20 mouse cellular contexts compared by ENCODE assay signal in the genomic region with DNA sequence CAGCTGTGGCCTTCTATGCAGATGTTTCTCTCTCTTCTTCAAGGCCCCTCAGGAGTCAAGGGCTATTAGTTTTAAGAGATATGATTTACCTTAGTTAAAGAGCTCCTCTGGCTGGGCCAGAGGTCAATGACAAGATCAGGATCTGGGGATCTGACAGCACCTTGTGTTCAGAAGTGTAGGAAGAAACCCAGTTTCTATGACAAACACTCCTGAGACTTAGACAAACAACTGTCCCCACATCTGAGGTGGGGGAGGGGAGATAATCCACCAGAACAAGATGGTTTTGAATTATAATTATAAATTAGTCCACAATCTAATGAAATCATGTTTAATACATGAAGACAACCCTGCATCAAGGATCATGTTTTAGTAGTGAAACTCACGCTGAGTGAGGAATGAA. TPM values are rescaled to one million over a fixed set of nuclear protein-coding genes. Genes with fewer than 3 reads are reported as not detected.
DNase-seq lines count a peak whose midpoint lies in the region; ATAC-seq and TF ChIP-seq lines count a peak whose summit lies in the region.
"Had no signal": no experiment of that assay in that cellular context is flagged by ENCODE, and none has a peak within 500 bp of the region (broad histone marks: within the 10 kb centered on the region; RNA-seq: fewer than 3 reads in every experiment).

No protein-coding gene starts in this region.

- H3K36me3 ChIP-seq in CH12.LX (replicated peaks in 1 of 2; ENCODE audit: control insufficient read depth in 1 of 2, insufficient read depth in 1 of 2, low read length in 1 of 2) = peaks cover 10 to 11% of the 10 kb centered on the region in 2 experiments
- H3K36me3 ChIP-seq in forebrain, embryonic 16.5 days (ENCODE audit: control insufficient read depth, insufficient read depth) = no peaks in the 10 kb centered on the region

- in situ Hi-C loops in CH12.LX (cut with MboI; ENCODE audit: low pct_ligation_motif_present, low pct_unique_long_range_greater_than_20kb, low sequenced_read_pairs) = no loop called here

- peaks cover 12% of the 10 kb centered on the region for H3K9me3 ChIP-seq in CH12.LX (replicated peaks; ENCODE audit: low read length)
- H3K9me3 ChIP-seq in forebrain, embryonic 16.5 days (ENCODE audit: control insufficient read depth, low read length) = no peaks in the 10 kb centered on the region
- H3K9me3 ChIP-seq: G1E had no signal

- no peaks in the 10 kb centered on the region for H3K27me3 ChIP-seq in CH12.LX (replicated peaks)
- no peaks in the 10 kb centered on the region for H3K27me3 ChIP-seq in forebrain, embryonic 16.5 days (replicated peaks; ENCODE audit: control insufficient read depth, insufficient read depth, low read length)
- H3K27me3 ChIP-seq: Patski had no signal

- peaks cover 99% of the 10 kb centered on the region for H3K79me2 ChIP-seq in CH12.LX (replicated peaks; ENCODE audit: control insufficient read depth, extremely low read depth, insufficient read depth, poor library complexity, severe bottlenecking)

- no peak for TF ChIP-seq POLR2A in CH12.LX (IDR thresholded peaks at IDR 0.05; ENCODE audit: low read depth, low read length)

- H3K4me2 ChIP-seq in CH12.LX (ENCODE audit: insufficient read depth, low read depth, poor library complexity, severe bottlenecking) = peak overlapping the region; percentile 70
- no peak overlapping the region for H3K4me2 ChIP-seq in forebrain, embryonic 16.5 days (ENCODE audit: low read length)

- H3K9ac ChIP-seq in CH12.LX (ENCODE audit: insufficient read depth, low read depth) = peak overlapping the region; percentile 28
- H3K9ac ChIP-seq in forebrain, embryonic 16.5 days (replicated peaks; ENCODE audit: low read depth, low read length) = no peak overlapping the region

- no peak for TF ChIP-seq CTCF in CH12.LX (conservative IDR thresholded peaks at IDR 0.05 in 1 of 2, IDR thresholded peaks at IDR 0.05 in 1 of 2; ENCODE audit: low read depth in 2 of 2, low read length in 2 of 2)

- DNase-seq in A20 (ENCODE audit: low read depth, low spot score) (peak; percentile 39), CH12.LX (ENCODE audit: extremely low read depth) (no peak)
- no peak for DNase-seq in kidney, adult 11 months
- DNase-seq: adrenal gland, adult 2 months; adrenal gland, adult 8-10 months; adrenal gland, postnatal 10 days; adrenal gland, postnatal 14 days; adrenal gland, postnatal 25 days; adrenal gland, postnatal 36 days; B cell, adult 2 months; cerebellum, adult 11 months; cerebellum, adult 11-12 months; cerebellum, adult 18-20 months; cerebellum, adult 2 months; cerebellum, adult 8-10 months had no signal

- 32% methylated on average over 1 of the region's 1 CpGs for WGBS in forebrain, embryonic 16.5 days

- dilution Hi-C loops in CH12.LX (cut with MboI; ENCODE audit: extremely low pct_ligation_motif_present, extremely low pct_unique_long_range_greater_than_20kb, low sequenced_read_pairs) = no loop called here

- H3K4me1 ChIP-seq in CH12.LX (ENCODE audit: control insufficient read depth in 1 of 2, insufficient read depth in 2 of 2) = peaks cover 21 to 69% of the 10 kb centered on the region in 2 experiments
- H3K4me1 ChIP-seq in forebrain, embryonic 16.5 days (replicated peaks; ENCODE audit: control insufficient read depth, insufficient read depth, low read length) = no peaks in the 10 kb centered on the region

- ATAC-seq in forebrain, embryonic 16.5 days = no peak
- ATAC-seq: activated CD4-positive, CD25-positive, alpha-beta regulatory T cell, adult 4 months; CD4-positive, CD25-positive, alpha-beta regulatory T cell, adult 4 months; Patski had no signal

- no peak for TF ChIP-seq RAD21 in CH12.LX (IDR thresholded peaks at IDR 0.05; ENCODE audit: low read depth, low read length)

- peak overlapping the region; percentile 50; the same call in 1 of the 2 replicates for H3K27ac ChIP-seq in CH12.LX (ENCODE audit: insufficient read depth, low read depth)
- H3K27ac ChIP-seq in forebrain, embryonic 16.5 days (ENCODE audit: low read length) = no peak overlapping the region

- TF ChIP-seq EP300 in CH12.LX (IDR thresholded peaks at IDR 0.05; ENCODE audit: low read length) = no peak

- no peak overlapping the region for H3K4me3 ChIP-seq in CH12.LX (replicated peaks in 1 of 3; ENCODE audit: low read depth in 2 of 3, low read length in 2 of 3, poor library complexity in 1 of 3)
- no peak overlapping the region for H3K4me3 ChIP-seq in forebrain, embryonic 16.5 days (replicated peaks; ENCODE audit: low read length)

TF ChIP-seq in CH12.LX, 34 proteins besides CTCF, POLR2A, EP300 and RAD21:
- TF ChIP-seq HCFC1 (IDR thresholded peaks at IDR 0.05; ENCODE audit: low read depth, low read length) = peak; percentile 34; the same call in 1 of the 2 replicates
- peak; percentile 24; the same call in 1 of the 2 replicates for TF ChIP-seq IRF4 (IDR thresholded peaks at IDR 0.05; ENCODE audit: low read depth, low read length)
- peak; percentile 55 for TF ChIP-seq BHLHE40 (IDR thresholded peaks at IDR 0.05; ENCODE audit: low read depth, low read length)
- no peak for TF ChIP-seq UBTF (IDR thresholded peaks at IDR 0.05; ENCODE audit: low read depth, low read length)
- no peak for TF ChIP-seq KAT2A (IDR thresholded peaks at IDR 0.05; ENCODE audit: insufficient replicate concordance, low read length)
- no peak for TF ChIP-seq GABPA (IDR thresholded peaks at IDR 0.05; ENCODE audit: insufficient replicate concordance, low read depth, low read length)
- TF ChIP-seq PAX5 (IDR thresholded peaks at IDR 0.05; ENCODE audit: low read length) = no peak
- no peak for TF ChIP-seq RCOR1 (conservative IDR thresholded peaks at IDR 0.05; ENCODE audit: low read depth, low read length)
- peak; percentile 58; the same call in 1 of the 2 replicates for TF ChIP-seq MAZ (IDR thresholded peaks at IDR 0.05; ENCODE audit: low read depth, low read length)
- no peak; the same call in 1 of the 2 replicates for TF ChIP-seq CHD1 (IDR thresholded peaks at IDR 0.05; ENCODE audit: low read depth, low read length)
- 0 out of 2 replicates have a peak, but pooled peaks have one; percentile 40 for TF ChIP-seq MAX (IDR thresholded peaks at IDR 0.05; ENCODE audit: low read length)
- TF ChIP-seq CHD2 (IDR thresholded peaks at IDR 0.05; ENCODE audit: low read length) = peak; percentile 71
- TF ChIP-seq ETS1 (conservative IDR thresholded peaks at IDR 0.05; ENCODE audit: low read depth, low read length) = no peak
TF ChIP-seq in CH12.LX: peak in this region for 6.

RNA-seq across cellular contexts. Expression of gene Ern1, which starts 8.9 kb away (rescaled TPM):
- total RNA-seq in CH12.LX (2012; rRNA removed) = 15.2 and 21.7 TPM in 2 replicates
- total RNA-seq in CH12.LX (2014; rRNA removed) = 3.0 TPM in 2 replicates
- polyA plus RNA-seq in CH12.LX (2012; ENCODE audit: insufficient read length, low read depth) = 6.9 and 7.7 TPM in 2 replicates
- 4.9 and 6.0 TPM in 2 replicates for polyA plus RNA-seq in forebrain, embryonic 16.5 days (2015; fragmentation: Nextera tagmentation; extraction: Ambion mirVana)
